Comparison of ENCODE assay signal across 7 mouse cellular contexts in the genomic region with DNA sequence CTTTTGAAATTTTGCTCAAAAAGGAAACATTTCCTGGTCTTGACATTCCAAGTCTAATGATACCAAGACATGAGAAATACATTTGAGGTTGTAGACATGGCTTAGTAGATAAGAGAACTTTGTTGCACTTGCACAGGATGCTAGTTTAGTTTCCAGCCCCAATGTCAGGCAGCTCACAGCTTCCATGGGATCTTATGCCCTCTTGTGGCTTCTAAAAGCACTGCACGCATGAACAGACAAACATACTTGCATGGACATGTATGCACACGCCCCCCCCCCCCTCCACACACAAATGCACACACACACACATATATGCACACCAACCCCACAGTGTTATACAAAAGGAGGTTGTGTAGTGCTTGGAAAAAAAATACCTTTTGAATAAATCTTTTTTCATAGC. TPM values are rescaled to one million over a fixed set of nuclear protein-coding genes. Genes with fewer than 3 reads are reported as not detected.
A peak's percentile ranks its signal among the peaks of the same experiment; 100 is the strongest.
DNase-seq lines count a peak whose midpoint lies in the region; ATAC-seq and TF ChIP-seq lines count a peak whose summit lies in the region.

No protein-coding gene starts in this region.

- peaks cover 2% of the 10 kb centered on the region for H3K27me3 ChIP-seq in Patski
- H3K27me3 ChIP-seq in small intestine, adult 2 months (ENCODE audit: control insufficient read depth, insufficient read depth, low read length) = no peaks in the 10 kb centered on the region

- CTCF ChIA-PET in Patski (lab: Charles Lee) = interaction anchor here (0.7 kb wide), 1 partner anchor 29 kb away, joined by 3 read pairs; no protein-coding TSS in a partner anchor

- H3K4me3 ChIP-seq in left cerebral cortex, adult 2 months = no peak overlapping the region
- H3K4me3 ChIP-seq in small intestine, adult 2 months (ENCODE audit: low read depth, low read length) = no peak overlapping the region

- in situ Hi-C loops in Patski (cut with MboI; ENCODE audit: low pct_unique_long_range_greater_than_20kb) = no loop called here

- H3K4me1 ChIP-seq in small intestine, adult 2 months (ENCODE audit: control insufficient read depth, insufficient read depth, insufficient read length, low read length) = no peaks in the 10 kb centered on the region

- intact Hi-C loops in left cerebral cortex, adult 2 months (cut with DNase I) = no loop called here
- intact Hi-C loops in left cerebral cortex, postnatal 4 days (cut with DNase I) = no loop called here

- no peak for TF ChIP-seq POLR2A in small intestine, adult 2 months (IDR thresholded peaks at IDR 0.05; ENCODE audit: low read depth, low read length)

- H3K36me3 ChIP-seq in small intestine, adult 2 months (ENCODE audit: control insufficient read depth, insufficient read depth, low read length) = no peaks in the 10 kb centered on the region

- POLR2A ChIA-PET in Patski (lab: Charles Lee) = interaction anchor here (0.6 kb wide), 1 partner anchor 10 kb away, joined by 3 read pairs; no protein-coding TSS in a partner anchor

- TF ChIP-seq CTCF in left cerebral cortex, adult 2 months (IDR thresholded peaks at IDR 0.05) = peak; percentile 24
- TF ChIP-seq CTCF in Patski (IDR thresholded peaks at IDR 0.05) = peak; percentile 61
- TF ChIP-seq CTCF in small intestine, adult 2 months (IDR thresholded peaks at IDR 0.05; ENCODE audit: extremely low read depth, insufficient read length, insufficient replicate concordance, low read depth, low read length) = peak; percentile 5; the same call in 1 of the 2 replicates

- no peak for ATAC-seq in Patski

- no peak overlapping the region for H3K27ac ChIP-seq in left cerebral cortex, adult 2 months
- H3K27ac ChIP-seq in small intestine, adult 2 months (ENCODE audit: insufficient read depth, low read depth, low read length) = no peak overlapping the region

- WGBS in small intestine, adult 2 months = 66% methylated on average over 2 of the region's 2 CpGs

- DNase-seq in left cerebral cortex, adult 2 months (ENCODE audit: extremely low spot score in 1 of 2, low spot score in 2 of 2) = no peak
- no peak for DNase-seq in left cerebral cortex, postnatal 4 days
- no peak for DNase-seq in Patski (ENCODE audit: low read depth, low spot score)
- peak; percentile 36 for DNase-seq in forelimb bud, embryonic 11.5 days (ENCODE audit: low read depth, low spot score)
- DNase-seq in ovary, adult 18-20 months (ENCODE audit: low spot score) = no peak
- no peak for DNase-seq in ovary, postnatal 10 days (ENCODE audit: low spot score)

RNA-seq across cellular contexts. Expression of a gene that starts 14.8 kb away (rescaled TPM):
- total RNA-seq in left cerebral cortex, adult 2 months (2021) = 100 to 1,000 TPM; 114 to 120 TPM
- 100 to 1,000 TPM in 1 of 2 experiments, 10 to 100 TPM in 1; 93.4 to 104 TPM for total RNA-seq in left cerebral cortex, postnatal 4 days (2021)
- polyA plus RNA-seq in Patski (2021) = 52.8 TPM
- 4.7 and 14.8 TPM in 2 replicates for polyA plus RNA-seq in small intestine, adult 2 months (2012; rRNA removed)

RNA-seq across cellular contexts. Expression of a gene that starts 28.2 kb away (rescaled TPM):
- 10 to 100 TPM; 63.8 to 65.5 TPM for total RNA-seq in left cerebral cortex, adult 2 months (2021)
- total RNA-seq in left cerebral cortex, postnatal 4 days (2021) = 10 to 100 TPM; 50.4 to 58.1 TPM
- 56.4 TPM for polyA plus RNA-seq in Patski (2021)
- 0.18 and 0.44 TPM in 2 replicates for polyA plus RNA-seq in small intestine, adult 2 months (2012; rRNA removed)

RNA-seq across cellular contexts. Expression of a gene that starts 46.0 kb away (rescaled TPM):
- 10 to 100 TPM; 29.0 to 29.5 TPM for total RNA-seq in left cerebral cortex, adult 2 months (2021)
- total RNA-seq in left cerebral cortex, postnatal 4 days (2021) = 10 to 100 TPM; 41.9 to 47.0 TPM
- 16.5 TPM for polyA plus RNA-seq in Patski (2021)
- polyA plus RNA-seq in small intestine, adult 2 months (2012; rRNA removed) = 0.08 and 0.13 TPM in 2 replicates

RNA-seq across cellular contexts. Expression of a gene that starts 46.2 kb away (rescaled TPM):
- total RNA-seq in left cerebral cortex, adult 2 months (2021) = 10 to 100 TPM; 36.0 to 43.2 TPM
- 10 to 100 TPM; 26.0 to 28.2 TPM for total RNA-seq in left cerebral cortex, postnatal 4 days (2021)
- polyA plus RNA-seq in Patski (2021) = 49.5 TPM
- 0.25 and 2.9 TPM in 2 replicates for polyA plus RNA-seq in small intestine, adult 2 months (2012; rRNA removed)

Comparison
In these comparisons a context has a peak if more than half of its experiments do, and no peak if none do; other contexts are left out.
1. CTCF ChIP-seq: peak in every context shown above with its lines; median percentile 61 in Patski; 24 in left cerebral cortex, adult 2 months; 5 in small intestine, adult 2 months.